Mouse (Mus musculus) stomach, postnatal 0 days (tissue): Measurements from ENCODE around the gene Lgr5.

ENCODE experiments used
- CTCF ChIP-seq: IDR thresholded peaks from 2 replicates; pipeline ENCODE4 v1.5.1; 2016; ENCODE audit warnings: antibody characterized with exemption, low read depth, mild to moderate bottlenecking, moderate library complexity
- EP300 ChIP-seq: optimal IDR thresholded peaks from 2 replicates; pipeline ENCODE3; 2016; ENCODE audit warnings: antibody characterized with exemption

- TF ChIP-seq CTCF (no peak), EP300 (no peak)
Measured at GRCm38 (mm10) chr10:115569712-115570491, 17.7 kb downstream of the Lgr5 start, which contains the start of gene A930009A15Rik.
